Mouse (Mus musculus): ENCODE measurements around the gene Lrp1.

DNA sequence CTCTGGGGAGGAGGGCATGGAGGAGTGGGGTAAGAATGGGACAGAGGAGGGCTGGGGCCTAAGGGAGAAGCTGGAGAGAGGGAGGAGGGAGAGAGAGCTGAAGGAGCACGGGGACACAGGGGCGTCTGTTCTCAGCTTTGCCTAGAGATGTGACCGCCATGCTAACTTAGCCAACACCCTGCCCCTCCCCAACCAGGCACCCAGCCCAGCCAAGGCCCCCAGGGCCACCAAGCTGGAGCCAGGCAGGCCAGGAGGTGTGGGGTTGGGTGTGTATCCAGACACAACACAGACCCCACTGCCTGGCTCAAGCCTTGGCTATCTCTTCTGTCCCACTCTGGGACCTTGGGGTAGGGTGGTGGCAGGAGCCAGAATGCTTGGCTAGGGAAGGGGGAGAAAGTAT is 5.4 kb downstream of the Lrp1 start:
- TF ChIP-seq GATA1 (IDR thresholded peaks at IDR 0.05; ENCODE audit: low read length) (no peak), TAL1 (IDR thresholded peaks at IDR 0.05; ENCODE audit: low read length) (no peak)
